Mouse (Mus musculus) large intestine, adult 2 months (tissue): Measurements from ENCODE around the gene Stbd1. TPM values are rescaled to one million over a fixed set of nuclear protein-coding genes. Genes with fewer than 3 reads are reported as not detected.

Experiments
- DNase-seq: peaks from one replicate; pipeline ENCODE4 v3.0.0-alpha.2; 2012; ENCODE audit warnings: low read depth, low spot score
- WGBS: fragments of 180-500 bp; shearing (Covaris S2); methylation state at CpG from one replicate; pipeline ENCODE4 v1.1.7; 2018; 5-methylcytosine and 5-hydroxymethylcytosine counted together
- polyA plus RNA-seq: library from polyadenylated mRNA; depleted of rRNA; stranded (reverse); fragments of >200 nt; gene quantifications from 2 replicates; pipeline ENCODE4 v1.2.3, GENCODE M21; 2012; rRNA removed

Stbd1 gene
- 2.3 and 2.4 TPM in 2 replicates for polyA plus RNA-seq

DNA sequence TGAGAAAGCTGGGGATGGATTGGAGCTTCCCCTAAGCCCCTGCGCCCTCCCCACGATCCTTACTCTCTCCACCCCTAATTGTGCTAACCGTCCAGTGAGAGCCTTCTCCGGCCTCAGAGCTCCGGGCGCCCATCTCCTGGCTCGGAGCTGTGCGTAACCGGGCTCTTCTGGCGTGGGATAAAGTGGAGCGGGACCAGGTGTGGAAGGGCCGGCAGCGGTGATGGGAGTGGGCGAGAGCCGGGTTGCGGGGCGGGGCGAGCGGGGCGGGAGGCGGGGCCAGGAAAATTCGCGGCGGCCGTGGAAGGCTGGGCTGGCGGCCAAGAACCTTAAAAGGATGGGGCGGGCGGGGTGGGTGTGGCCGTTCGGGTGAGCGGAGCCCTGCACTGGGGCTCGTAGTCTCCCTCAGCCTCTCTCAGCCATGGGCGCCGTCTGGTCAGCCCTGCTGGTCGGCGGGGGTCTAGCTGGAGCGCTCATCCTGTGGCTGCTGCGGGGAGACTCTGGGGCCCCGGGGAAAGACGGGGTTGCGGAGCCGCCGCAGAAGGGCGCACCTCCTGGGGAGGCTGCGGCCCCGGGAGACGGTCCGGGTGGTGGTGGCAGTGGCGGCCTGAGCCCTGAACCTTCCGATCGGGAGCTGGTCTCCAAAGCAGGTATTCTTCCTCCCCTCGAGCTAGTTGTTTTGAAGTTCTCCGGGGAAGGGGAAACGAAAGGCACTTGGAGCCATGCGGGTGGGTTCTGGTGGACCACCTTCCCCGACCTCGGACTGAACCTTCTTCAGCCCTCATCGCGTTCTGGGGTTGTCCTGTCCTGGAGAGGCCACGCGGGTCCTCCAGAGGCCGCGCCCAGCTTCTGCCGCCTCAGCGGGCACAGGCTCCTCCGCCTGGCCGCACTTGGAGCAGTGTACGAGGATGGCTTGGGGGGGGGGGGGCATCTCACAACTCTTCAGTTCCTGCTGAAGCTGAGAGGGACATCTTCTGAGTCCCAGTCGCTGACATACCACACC, at the start of gene Stbd1:
Gene Stbd1 (plus strand): TSS at position 351 of the 1,000 bp plus-strand sequence.
- 1% methylated on average over 67 of the region's 69 CpGs for WGBS
- no peak for DNase-seq

DNA sequence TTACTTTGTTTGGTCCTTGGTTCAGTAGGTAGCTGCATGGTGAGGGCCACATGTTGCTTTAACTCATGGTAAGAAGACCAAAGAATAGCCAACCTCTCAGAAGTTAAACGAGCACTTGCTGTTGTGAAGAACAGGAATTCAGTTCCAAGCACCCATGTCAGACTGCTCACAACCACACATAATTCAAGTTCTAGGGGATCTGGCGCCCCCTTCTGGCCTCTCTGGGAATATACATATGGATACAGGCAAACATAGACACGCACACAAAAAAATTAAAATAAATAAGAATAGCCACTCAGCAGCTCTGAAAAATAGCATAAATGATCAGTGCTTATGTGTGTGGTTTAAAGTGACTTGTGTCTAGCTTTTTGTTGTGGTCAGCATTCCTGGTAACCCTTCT, 48.9 kb upstream of the Stbd1 start:
- whole genome bisulfite sequencing, result 78% methylated on average over 3 of the region's 3 CpGs
- DNase-seq, result no peak

DNA sequence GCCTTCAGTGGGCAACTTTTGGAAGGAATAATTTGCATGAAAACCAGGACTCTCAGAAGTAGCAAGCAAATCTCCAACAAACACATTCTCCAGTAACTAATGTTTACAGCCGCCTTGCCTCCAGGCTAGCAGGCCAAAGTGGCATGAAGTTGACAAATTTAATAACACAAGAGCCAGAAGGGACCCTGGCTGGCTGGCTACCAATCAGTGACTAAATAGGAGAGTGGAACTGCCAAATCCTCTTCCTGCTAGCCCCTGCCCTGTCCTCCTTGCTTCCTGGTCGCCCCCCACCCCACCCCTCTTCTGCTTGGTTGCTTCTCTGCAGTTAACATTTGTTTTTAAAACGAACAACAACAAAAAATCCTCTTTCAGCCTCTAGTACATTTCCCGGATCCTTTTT, 48.4 kb upstream of the Stbd1 start:
- WGBS, result 79% methylated on average over 4 of the region's 4 CpGs
- DNase-seq, result no peak

DNA sequence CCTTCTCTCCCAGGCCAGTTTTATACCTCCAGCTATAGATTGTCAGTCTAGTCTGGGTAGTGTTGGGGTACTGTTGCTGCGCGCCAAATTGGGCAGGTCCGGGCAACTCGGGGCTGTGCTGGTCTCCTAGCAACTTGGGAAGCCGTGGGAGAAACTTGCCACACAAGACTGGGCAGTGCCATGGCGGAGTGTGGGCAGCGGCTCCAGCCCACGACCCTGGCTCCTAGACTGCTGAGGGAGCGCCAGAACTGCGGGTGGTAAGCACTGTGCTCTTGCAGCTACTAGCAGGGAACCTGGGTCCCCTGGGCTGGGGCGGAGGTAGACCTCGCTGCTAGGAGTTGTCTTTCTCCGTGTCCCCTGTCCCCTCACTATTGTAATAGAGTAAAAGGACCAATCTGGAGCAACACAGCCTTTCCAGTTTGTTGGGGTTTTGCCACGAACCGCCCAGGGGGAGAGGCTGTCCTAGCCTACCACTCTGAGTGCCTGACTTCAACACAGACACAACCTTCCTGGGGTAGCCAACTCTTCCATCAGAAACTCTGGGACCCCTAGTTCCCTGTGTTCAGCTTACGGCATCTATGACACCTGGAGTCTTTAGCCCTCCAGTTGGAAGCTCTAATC, 47.8 kb upstream of the Stbd1 start, which contains the start of gene Fam47e:
Gene Fam47e (plus strand): TSS at position 179 of the 621 bp plus-strand sequence.
- 73% methylated on average over 16 of the region's 16 CpGs for WGBS
- no peak for DNase-seq

DNA sequence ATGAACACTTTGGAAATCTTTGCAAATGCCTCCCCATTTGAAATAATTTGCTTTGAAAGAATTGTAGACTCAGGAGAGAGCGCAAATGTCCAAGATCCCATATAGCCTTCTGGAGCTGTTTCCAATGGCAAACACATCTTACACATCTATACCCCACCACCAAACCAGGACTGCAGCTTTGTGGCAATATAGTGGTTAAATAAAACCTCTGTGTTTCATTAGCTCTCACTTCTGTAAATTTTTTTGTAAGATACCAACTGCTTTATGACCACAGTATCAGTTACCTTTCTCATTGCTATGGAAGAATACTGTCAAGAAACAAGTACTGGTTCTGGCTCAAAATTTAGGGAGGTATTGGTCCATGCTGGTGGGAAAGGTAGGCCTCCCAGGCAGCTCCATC, 46.9 kb upstream of the Stbd1 start:
- DNase-seq, result no peak
- 94% methylated on average over 1 of the region's 1 CpGs for WGBS

DNA sequence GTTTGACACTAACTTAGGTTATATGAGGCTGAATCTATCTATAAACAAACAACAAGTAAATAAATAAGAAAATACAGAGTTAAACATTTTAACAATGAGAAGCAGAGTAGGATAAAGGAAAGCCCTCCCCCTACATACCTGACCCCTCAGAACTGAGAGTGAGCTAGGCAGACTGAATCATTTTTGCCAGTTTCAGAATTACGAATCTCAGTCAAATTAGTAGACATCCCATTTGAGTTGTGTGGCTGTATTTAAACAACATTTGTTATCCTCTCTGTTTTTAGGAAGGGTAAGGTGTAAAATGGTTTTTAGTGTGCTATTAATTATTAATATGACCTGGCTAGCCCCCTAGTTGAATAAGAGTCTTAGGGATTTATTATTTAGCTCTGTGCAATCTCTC, 45.3 kb upstream of the Stbd1 start:
- no peak for DNase-seq
- WGBS, result 95% methylated on average over 1 of the region's 1 CpGs

DNA sequence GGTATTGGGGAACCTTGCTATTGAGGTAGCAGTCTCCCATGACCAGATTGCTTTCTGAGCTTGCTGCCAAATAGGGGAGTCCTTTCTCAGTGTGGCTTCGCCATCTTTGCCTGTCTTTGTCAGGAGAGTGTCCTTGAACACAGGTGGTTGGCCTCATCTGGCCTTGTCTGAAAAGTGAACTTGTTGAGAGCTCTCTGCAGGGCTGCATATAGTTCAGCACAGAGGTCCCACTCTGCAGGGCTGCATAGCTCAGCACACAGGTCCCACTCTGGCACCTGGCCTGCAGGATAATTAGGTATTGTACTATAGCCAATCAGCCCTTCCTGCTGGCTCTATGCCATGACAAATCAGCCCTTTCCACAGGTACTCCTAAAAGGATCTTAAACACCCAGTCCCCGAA, 42.6 kb upstream of the Stbd1 start:
- 44% methylated on average over 2 of the region's 2 CpGs for WGBS
- DNase-seq, result no peak

DNA sequence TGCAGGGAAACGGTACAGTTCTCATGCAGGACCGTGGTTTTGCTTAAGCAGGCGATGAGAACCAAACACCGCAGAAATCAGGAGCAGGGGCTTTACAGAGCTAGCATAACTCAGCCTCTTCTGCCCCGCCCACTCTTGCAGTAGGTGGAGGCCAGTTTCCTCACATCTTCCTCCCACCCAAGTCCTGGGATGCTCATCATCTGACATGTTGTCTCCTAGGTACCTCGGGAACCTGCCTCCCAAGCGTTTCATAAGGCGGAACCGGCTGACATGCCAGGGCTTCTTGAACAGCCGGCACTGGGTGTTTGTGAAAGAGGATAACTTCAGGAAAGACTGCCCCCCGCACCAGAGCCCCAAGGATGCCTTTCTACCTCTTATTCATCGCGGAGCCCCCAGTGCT, 40.8 kb upstream of the Stbd1 start:
- DNase-seq, result no peak
- 82% methylated on average over 13 of the region's 13 CpGs for WGBS

DNA sequence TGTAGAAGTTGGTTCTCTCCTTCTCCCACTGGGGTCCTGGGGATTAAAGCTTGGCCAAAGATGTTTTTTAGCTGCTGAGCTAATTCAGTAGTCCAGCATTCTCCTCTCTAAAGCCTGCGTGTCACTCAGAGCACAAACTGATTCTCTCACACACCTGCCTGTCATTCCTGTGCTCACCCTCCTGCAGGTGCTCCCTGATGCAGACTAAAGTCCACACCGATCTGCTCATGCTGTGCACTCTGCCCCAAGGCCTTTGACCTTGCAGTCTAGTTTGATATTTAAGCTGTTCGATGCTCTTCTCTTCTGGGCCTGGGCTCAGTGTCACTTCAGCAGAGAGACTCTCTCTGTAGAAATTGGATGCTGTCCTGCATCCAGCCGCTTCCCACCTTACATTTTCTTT, 31.6 kb upstream of the Stbd1 start:
- 53% methylated on average over 4 of the region's 4 CpGs for WGBS
- DNase-seq, result no peak

DNA sequence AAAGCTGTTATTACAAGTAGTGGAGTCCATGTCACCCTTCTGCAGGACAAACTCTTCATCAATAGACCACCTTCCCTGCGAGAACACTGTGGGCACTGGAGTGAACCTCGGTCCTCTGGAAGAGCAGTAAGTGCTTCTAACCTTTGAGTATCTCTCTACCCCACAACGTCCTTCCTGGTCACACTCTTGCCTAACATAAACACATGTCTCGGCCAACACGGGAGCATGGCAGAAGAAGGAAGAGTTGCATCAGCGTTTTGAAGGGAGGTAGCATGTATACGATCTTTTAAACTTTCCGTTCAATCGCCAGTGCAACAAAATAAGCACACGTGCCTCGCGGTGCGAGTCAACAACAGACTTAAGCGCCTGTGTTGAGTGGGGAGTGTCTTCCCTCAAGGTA, 23.3 kb upstream of the Stbd1 start:
- DNase-seq, result no peak
- WGBS, result 71% methylated on average over 14 of the region's 14 CpGs

DNA sequence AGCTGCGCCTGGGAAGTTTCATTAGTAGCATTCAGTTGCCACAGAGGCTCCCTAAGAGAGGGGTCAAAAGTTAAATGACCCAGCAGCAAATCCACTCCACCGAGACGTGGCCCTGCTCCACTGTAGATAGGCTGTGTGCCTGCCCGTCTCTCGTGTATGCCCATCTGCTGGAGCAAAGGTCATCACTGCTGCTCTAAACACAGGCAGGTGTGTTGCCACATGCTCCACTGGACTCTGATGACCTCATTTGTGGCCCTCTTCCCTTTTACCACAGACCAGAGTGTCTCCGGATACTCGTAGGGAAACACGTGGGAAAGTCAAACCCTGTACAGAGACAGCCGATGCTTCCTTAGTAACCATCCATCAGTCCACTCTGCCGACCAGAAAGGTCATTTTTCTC, 16.9 kb upstream of the Stbd1 start:
- no peak for DNase-seq
- WGBS, result 32% methylated on average over 10 of the region's 10 CpGs

DNA sequence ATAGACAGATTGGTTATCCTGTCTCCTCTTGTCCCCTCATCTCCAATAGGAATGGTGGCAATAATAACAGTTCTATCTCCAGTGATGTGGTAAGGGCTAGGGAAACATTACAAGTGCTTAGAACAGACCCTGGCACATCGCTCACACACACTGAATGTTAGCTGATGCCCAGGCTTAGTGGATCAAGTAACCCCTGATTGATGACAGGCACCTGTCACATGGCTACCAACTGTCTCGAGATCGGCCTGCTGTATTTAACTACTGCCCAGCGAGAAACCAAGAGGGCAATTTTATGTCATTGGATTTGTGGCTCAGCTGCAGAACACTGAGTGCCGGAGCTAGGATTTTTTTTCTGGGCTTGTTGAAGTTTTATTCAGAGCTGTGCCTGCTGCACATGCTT, 7.8 kb upstream of the Stbd1 start:
- no peak for DNase-seq
- WGBS, result 83% methylated on average over 5 of the region's 5 CpGs

DNA sequence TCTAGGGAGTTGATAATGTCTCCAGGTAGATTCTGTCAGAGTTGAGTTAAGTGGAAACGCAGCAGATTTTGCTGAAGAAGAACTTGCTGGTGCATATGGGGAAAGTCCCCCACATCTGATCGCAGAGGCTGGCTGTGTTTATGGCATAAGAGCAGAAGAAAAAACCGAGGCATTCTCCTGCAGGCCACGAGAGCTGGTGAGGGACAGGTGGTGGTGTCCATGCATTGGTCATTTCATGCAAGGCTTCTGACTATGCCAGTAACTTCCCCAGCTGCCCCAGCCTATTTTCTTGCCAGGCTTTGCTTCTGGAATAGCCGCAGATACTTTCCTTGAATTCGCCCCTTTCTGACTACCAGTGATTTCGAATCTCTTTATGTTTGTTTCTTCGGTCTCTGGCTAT, 6.0 kb upstream of the Stbd1 start:
- 89% methylated on average over 8 of the region's 8 CpGs for WGBS
- no peak for DNase-seq

DNA sequence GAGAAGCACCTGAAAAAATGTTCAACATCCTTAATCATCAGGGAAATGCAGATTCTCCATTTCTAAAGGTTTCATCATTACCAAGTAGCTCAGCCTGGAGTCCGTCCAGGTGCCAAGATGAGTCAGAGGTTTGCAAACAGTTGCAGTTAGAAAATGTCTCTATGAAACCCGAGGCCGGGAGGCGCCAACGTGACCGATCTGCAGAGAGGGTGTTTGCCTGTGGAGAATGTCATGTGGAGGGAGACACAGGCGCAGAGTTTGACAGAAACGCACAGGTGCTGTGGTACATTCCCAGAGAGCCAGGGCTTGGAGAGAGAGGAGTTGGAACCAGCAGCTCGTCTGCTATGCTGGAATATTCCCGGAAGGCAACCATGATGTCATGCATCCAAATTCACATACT, 3.8 kb upstream of the Stbd1 start:
- no peak for DNase-seq
- 41% methylated on average over 10 of the region's 10 CpGs for WGBS

DNA sequence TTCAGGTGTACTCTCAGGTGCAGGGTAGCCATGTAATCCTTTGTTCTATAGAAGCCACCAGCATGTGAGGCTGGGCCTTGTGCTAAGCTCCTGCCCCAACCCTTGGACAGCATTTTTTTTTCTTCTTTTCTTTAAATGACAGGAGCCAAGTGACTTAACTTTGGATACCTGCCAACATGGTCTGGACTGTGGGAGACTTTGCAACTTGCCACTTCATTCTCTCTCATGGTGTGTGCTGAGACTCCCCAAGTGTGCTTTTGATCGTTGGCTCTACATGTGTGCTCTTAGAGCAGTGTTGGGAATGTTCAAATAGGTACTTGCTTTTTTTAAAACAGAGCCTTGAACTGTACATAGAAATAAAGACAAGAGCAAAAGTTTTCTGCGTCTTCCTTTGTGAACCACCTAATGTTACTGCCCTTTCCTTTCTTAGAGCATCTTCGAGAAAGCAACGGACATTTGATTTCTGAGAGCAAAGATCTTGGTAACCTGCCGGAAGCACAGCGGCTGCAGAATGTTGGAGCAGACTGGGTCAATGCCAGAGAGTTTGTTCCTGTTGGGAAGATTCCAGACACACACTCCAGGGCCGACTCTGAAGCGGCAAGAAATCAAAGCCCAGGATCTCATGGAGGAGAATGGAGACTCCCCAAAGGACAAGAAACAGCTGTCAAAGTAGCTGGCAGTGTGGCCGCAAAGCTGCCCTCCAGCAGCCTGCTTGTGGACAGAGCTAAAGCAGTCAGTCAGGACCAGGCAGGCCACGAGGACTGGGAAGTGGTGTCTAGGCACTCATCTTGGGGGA, 1.8 kb downstream of the Stbd1 start:
- WGBS, result 26% methylated on average over 10 of the region's 10 CpGs
- DNase-seq, result no peak

DNA sequence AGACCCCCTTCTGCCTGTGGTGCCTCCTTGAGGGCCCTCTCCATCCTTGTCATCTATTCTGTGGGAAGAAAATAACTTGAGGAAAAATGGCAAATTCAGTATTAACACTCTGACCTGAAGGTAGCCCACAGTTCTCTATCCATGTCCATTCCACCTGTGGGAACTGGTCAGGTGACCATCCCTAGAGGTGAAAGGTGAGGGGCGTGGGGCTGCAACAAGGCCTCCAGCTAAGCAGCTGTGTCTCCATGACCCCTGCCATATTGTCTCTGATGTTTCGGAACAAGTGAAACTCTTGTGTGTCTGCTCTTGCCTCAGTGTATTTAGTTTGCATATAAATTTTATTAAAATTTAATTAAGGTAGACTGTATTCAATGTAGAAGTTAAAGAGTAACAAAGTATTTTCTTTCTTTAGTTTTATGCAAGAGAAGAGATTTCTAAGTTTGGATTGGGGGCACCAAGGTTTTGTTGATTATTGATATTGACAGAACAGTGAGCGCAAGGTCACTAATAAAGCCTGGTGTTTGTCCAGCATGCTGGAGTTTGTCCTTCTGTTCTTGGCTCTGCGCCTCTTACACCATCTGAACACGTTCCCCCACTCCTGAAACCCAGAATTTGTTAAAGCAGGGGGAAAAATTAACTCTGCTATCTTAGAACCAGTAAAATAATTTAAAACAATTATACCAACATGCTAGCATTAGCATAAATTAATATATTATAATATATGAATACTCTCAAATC, 4.8 kb downstream of the Stbd1 start:
- no peak for DNase-seq
- WGBS, result 87% methylated on average over 5 of the region's 5 CpGs

DNA sequence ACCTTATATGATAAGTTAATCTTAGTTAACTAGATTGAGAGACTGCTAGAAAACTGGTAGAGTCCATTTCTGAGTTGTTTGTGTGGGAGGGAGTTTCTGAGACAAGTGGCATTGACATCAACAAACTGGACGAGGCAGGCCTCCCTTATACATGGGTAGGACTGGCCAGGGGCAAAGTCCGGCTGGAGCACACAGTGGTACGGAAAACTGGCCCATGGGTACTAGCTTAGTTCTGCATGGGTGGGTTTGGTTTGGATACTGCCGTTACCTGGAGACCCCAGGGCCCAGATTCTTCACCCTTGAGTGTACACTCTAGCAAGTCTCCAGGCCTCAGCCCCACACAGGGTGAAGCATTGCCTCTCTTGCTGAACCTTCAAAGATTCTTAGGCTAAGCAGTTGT, 9.9 kb downstream of the Stbd1 start:
- DNase-seq, result no peak
- 81% methylated on average over 4 of the region's 4 CpGs for WGBS

DNA sequence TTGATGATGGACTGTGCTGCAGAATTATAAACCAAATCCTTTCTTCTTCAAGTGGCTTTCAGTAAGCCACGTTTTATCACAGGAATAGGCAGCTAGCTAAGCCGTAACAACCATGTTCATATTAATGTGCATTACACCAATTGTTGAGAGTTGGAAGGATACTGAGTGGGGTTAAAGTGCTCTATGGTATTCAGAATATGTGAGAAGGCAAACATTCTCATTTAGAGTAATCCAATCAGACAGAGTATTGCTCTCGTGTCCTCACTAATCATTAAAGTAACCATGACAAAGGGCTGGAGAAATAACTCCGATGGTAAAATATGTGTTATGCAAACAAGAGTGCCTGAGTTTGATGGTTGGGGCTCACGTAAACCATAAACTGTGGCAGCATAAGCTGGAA, 19.0 kb downstream of the Stbd1 start:
- 40% methylated on average over 5 of the region's 5 CpGs for WGBS

DNA sequence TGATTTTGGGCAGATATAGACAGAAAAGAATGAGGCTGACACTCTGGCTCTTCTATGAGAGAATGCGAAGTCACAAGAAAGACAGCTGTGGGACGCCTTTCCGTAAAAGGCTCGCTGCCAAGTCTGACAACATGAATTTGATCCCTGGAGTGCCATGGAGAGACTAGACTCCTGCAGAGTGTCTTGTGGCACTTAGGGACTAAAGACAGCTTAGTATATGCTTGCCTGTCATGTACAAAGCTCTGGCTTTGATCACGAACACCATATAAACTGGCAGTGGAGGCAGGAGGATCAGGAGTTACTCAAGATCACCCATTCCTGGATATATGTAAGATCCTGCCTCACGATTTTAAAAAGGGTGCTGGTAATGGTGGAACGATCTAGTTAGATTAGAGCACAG, 25.1 kb downstream of the Stbd1 start:
- 72% methylated on average over 7 of the region's 7 CpGs for WGBS
- no peak for DNase-seq

More for the DNA sequence above, 19.0 kb downstream of the Stbd1 start:
- DNase-seq, result no peak

DNA sequence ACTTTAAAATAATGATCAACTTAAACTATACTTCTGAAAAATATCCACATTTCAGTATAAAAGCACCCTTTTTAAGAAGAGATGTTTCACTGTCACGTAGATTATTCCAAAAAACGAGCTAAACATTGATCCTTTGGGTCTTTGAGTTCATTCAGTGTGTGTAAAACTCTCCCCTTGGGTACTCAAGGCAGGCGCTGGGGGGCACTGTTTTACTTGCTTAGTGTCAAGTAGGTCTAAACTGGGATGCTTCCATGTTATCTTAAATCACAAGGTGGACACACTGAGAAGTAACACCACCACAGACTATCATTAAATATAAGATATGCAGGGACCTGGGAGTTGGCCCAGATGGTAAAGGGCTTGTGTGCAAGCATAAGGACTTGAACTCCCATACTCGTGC, 30.7 kb downstream of the Stbd1 start:
- WGBS, result 71% methylated on average over 4 of the region's 4 CpGs
- DNase-seq, result no peak
